Mouse (Mus musculus) lung, postnatal 0 days (tissue): ENCODE measurements around the gene Csrp1.

Experiments
- CTCF ChIP-seq: IDR thresholded peaks from 2 replicates; pipeline ENCODE4 v1.5.1; 2016; ENCODE audit warnings: antibody characterized with exemption, mild to moderate bottlenecking
- EP300 ChIP-seq: IDR thresholded peaks from 2 replicates; pipeline ENCODE4 v1.6.1; 2016; ENCODE audit warnings: antibody characterized with exemption, mild to moderate bottlenecking, control low read depth

- no peak for TF ChIP-seq EP300
- no peak; the same call in 1 of the 2 replicates for TF ChIP-seq CTCF
These were observed 47.9 kb upstream of the Csrp1 start for GRCm38 (mm10) chr1:135671956-135672355.
